Mouse (Mus musculus) inflammation-experienced regulatory T-cells, adult 6 months (primary cell): ENCODE measurements around the gene 4930544D05Rik. TPM values are rescaled to one million over a fixed set of nuclear protein-coding genes. Genes with fewer than 3 reads are reported as not detected.
"Not testable (repeated sequence)": the region's sequence is repeated elsewhere in the genome, so short reads cannot be mapped to it uniquely, and the experiment has no call there.

Source experiments
- ATAC-seq: one replicate; pipeline ENCODE4 v1.8.0; 2017
- polyA plus RNA-seq, 3 experiments: library from polyadenylated mRNA; unstranded; fragments of 100-300 nt; shearing (Covaris generic); gene quantifications; one replicate each; pipeline ENCODE4 v1.2.1; 2017

4930544D05Rik gene
- polyA plus RNA-seq, result not detected

GRCm38 (mm10) chr11:70615516-70616093, at the start of gene 4930544D05Rik:
Gene 4930544D05Rik, plus strand, starts transcription at chr11:70615848.
- peak; percentile 74 for ATAC-seq

- no peak for ATAC-seq
Measured at GRCm38 (mm10) chr11:70566586-70566985, 49.1 kb upstream of the 4930544D05Rik start.

GRCm38 (mm10) chr11:70570614-70571013, 45.0 kb upstream of the 4930544D05Rik start:
- ATAC-seq, result not testable (repeated sequence)

- ATAC-seq, result no peak
Measured at GRCm38 (mm10) chr11:70571641-70572040, 44.0 kb upstream of the 4930544D05Rik start.

GRCm38 (mm10) chr11:70572348-70572902, 43.2 kb upstream of the 4930544D05Rik start:
- ATAC-seq, result no peak

GRCm38 (mm10) chr11:70573872-70574271, 41.8 kb upstream of the 4930544D05Rik start:
- no peak for ATAC-seq

- ATAC-seq, result no peak
Measured at GRCm38 (mm10) chr11:70577201-70577600, 38.4 kb upstream of the 4930544D05Rik start.

GRCm38 (mm10) chr11:70578962-70579361, 36.7 kb upstream of the 4930544D05Rik start:
- no peak for ATAC-seq

GRCm38 (mm10) chr11:70579710-70580357, 35.8 kb upstream of the 4930544D05Rik start:
- ATAC-seq, result peak; percentile 54

GRCm38 (mm10) chr11:70580358-70580720, 35.3 kb upstream of the 4930544D05Rik start:
- peak; percentile 7 for ATAC-seq

GRCm38 (mm10) chr11:70580921-70581320, 34.7 kb upstream of the 4930544D05Rik start:
- ATAC-seq, result peak; percentile 88

GRCm38 (mm10) chr11:70582196-70582595, 33.5 kb upstream of the 4930544D05Rik start:
- no peak for ATAC-seq

GRCm38 (mm10) chr11:70583022-70583714, 32.5 kb upstream of the 4930544D05Rik start:
- ATAC-seq, result no peak

GRCm38 (mm10) chr11:70583775-70584174, 31.9 kb upstream of the 4930544D05Rik start:
- no peak for ATAC-seq

GRCm38 (mm10) chr11:70585457-70585856, 30.2 kb upstream of the 4930544D05Rik start:
- ATAC-seq, result no peak

GRCm38 (mm10) chr11:70586261-70586660, 29.4 kb upstream of the 4930544D05Rik start:
- no peak for ATAC-seq

- ATAC-seq, result no peak
Measured at GRCm38 (mm10) chr11:70586954-70587353, 28.7 kb upstream of the 4930544D05Rik start.

GRCm38 (mm10) chr11:70591733-70592132, 23.9 kb upstream of the 4930544D05Rik start:
- ATAC-seq, result no peak

- ATAC-seq, result peak; percentile 77
Measured at GRCm38 (mm10) chr11:70594253-70594989, 21.2 kb upstream of the 4930544D05Rik start.

GRCm38 (mm10) chr11:70595638-70596037, 20.0 kb upstream of the 4930544D05Rik start:
- ATAC-seq, result peak; percentile 50

GRCm38 (mm10) chr11:70596094-70596493, 19.6 kb upstream of the 4930544D05Rik start:
- no peak for ATAC-seq

GRCm38 (mm10) chr11:70597301-70597700, 18.3 kb upstream of the 4930544D05Rik start:
- ATAC-seq, result peak; percentile 8
